Mouse (Mus musculus) liver, embryonic 14.5 days (tissue): Measurements from ENCODE around the gene Catspere2.

Experiments
- CTCF ChIP-seq: IDR thresholded peaks from 2 replicates; pipeline ENCODE4 v1.5.1; 2016; ENCODE audit warnings: antibody characterized with exemption, low read depth, control low read depth
- EP300 ChIP-seq: IDR thresholded peaks from 2 replicates; pipeline ENCODE4 v1.6.1; 2016; ENCODE audit warnings: antibody characterized with exemption, low read depth

DNA sequence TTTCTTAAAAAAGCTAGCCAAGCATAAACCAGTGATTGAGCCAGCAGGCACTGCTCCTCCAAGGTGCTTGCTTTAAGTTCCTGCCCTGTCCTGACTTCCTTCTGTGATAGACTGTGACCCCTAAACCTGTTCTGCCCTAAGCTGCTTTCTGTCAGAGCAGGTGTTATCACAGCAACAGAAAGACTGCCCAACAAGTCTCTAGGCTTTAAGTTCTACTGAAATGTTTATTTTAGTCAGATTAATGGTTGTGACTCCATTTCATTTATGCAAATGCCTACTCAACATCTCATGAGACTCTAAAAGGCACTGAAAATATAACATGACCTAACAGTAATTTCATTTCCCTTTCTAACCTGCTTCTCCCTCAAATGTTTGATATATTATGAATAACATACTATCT is 202.4 kb downstream of the Catspere2 start:
- TF ChIP-seq CTCF (no peak), EP300 (no peak)
